Mouse (Mus musculus) erythroblast, embryonic 14.5 days (primary cell): ENCODE data around the gene Bptf.

ENCODE experiments used
- GATA1 ChIP-seq: IDR thresholded peaks from 2 replicates; pipeline ENCODE4 v1.6.1; 2012; ENCODE audit warnings: low read length, inconsistent platforms, mixed read lengths
- TAL1 ChIP-seq: IDR thresholded peaks from 3 replicates; pipeline ENCODE4 v1.6.1; 2012; ENCODE audit warnings: low read length, inconsistent platforms, mixed read lengths

DNA sequence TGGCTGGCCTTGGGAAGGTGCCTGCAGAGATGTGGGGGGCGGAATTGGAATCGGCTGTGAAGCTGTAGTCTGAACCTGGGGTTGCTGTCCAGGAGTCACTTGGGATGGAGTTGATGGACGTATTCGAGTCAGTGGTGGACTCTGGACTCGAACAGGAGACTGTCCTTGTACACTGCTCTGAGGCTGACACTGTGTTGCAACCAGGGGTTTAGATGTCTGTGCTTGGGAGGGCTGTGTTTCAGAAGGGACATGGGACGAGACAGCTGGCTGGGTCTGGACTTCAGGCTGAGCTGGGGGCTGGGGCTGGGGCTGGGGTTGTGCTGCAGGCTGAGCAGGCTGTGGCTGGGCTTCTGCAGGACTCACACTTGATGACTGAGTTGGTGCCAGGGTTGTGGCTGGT is 77.1 kb downstream of the Bptf start:
- TF ChIP-seq GATA1 (no peak), TAL1 (no peak)
